Mouse (Mus musculus) macrophage (primary cell): ENCODE measurements around the gene Prkd2. TPM values are rescaled to one million over a fixed set of nuclear protein-coding genes. Genes with fewer than 3 reads are reported as not detected.

ENCODE experiments used
- H3K27ac ChIP-seq: fragments of 350-480 bp; formaldehyde crosslinking; 2 replicates; pipeline ENCODE4 v1.9.0; 2021
- H3K36me3 ChIP-seq: fragments of 350-480 bp; formaldehyde crosslinking; 2 replicates; pipeline ENCODE4 v1.9.0; 2021; ENCODE audit errors: inconsistent target
- H3K4me3 ChIP-seq: fragments of 350-480 bp; formaldehyde crosslinking; 2 replicates; pipeline ENCODE4 v1.9.0; 2021; ENCODE audit errors: inconsistent target
- H3K79me2 ChIP-seq: fragments of 350-480 bp; formaldehyde crosslinking; 2 replicates; pipeline ENCODE4 v1.9.0; 2021; ENCODE audit errors: inconsistent target
- WGBS: methylation state at CpG from one replicate; pipeline ENCODE4 v1.1.7; 2026; ENCODE audit warnings: inconsistent platforms; ENCODE audit not compliant: missing documents; 5-methylcytosine and 5-hydroxymethylcytosine counted together
- polyA plus RNA-seq: library from polyadenylated mRNA; stranded (reverse); fragments of 250-400 nt; gene quantifications from 3 replicates; pipeline ENCODE4 v1.2.4, GENCODE M21; 2018; ENCODE audit warnings: inconsistent platforms

The Prkd2 gene
- polyA plus RNA-seq, 1 experiment from 2014 or later = 4.8 TPM

DNA sequence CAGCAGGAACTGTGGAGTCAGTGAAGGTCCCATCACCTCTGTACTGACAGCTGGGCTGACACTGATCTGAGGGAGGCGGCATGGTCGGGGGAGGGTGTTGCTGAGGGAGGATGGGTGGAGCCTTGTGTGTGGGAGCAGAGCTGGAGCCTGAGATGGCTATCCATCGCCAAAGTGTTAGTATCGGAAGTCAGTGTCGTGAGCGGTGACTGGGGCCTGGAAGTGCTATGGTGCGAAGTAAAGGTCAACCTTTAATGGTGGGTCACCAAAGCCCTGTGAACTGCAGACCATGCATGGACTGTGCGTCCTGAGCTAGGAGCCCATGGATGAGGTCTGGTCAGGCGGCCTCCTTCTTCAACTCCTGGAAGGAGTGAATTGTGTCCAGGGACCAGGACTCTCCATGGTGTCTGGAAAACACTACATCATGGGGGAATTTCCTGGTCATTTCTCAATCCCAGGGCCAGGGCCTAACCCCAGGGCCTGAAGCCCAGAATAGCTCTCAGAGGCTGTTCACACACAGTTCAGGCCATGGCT lies 62.9 kb downstream of the Prkd2 start:
- 86% methylated on average over 9 of the region's 9 CpGs for WGBS
- no peaks in the 10 kb centered on the region for H3K36me3 ChIP-seq
- no peak overlapping the region for H3K4me3 ChIP-seq
- peak overlapping the region; percentile 57 for H3K27ac ChIP-seq
- H3K79me2 ChIP-seq = peaks cover 30% of the 10 kb centered on the region

DNA sequence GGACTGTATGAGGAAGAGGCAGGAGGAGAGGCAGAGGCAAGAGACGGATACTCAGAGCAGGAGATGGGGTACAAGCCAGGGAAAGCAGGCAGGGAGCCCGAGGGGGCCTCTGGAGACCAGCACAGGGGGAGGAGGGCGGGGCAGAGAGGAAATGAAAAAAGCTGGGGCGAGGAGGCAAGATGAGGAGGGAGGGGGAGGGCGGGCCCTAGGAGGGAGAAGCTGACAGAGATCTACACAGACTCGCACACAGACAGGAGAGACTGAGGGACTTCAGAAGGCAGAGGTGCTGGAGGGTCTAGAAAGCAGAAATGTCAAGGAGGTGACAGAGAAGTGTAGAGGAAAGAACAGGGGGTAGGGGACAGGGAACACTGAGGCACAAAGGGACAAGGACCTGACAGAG lies 63.6 kb downstream of the Prkd2 start, which contains the start of gene Ptgir:
Ptgir (plus strand) TSS at position 210 of the 400 bp plus-strand sequence.
- H3K4me3 ChIP-seq = peak within 1 kb of the TSS; percentile 20; the same call in 1 of the 2 replicates
- peaks cover 30% of the 10 kb centered on the region for H3K79me2 ChIP-seq
- WGBS = 10% methylated on average over 5 of the region's 6 CpGs
- H3K36me3 ChIP-seq = no peaks in the 10 kb centered on the region
- H3K27ac ChIP-seq = peak within 1 kb of the TSS; percentile 78

DNA sequence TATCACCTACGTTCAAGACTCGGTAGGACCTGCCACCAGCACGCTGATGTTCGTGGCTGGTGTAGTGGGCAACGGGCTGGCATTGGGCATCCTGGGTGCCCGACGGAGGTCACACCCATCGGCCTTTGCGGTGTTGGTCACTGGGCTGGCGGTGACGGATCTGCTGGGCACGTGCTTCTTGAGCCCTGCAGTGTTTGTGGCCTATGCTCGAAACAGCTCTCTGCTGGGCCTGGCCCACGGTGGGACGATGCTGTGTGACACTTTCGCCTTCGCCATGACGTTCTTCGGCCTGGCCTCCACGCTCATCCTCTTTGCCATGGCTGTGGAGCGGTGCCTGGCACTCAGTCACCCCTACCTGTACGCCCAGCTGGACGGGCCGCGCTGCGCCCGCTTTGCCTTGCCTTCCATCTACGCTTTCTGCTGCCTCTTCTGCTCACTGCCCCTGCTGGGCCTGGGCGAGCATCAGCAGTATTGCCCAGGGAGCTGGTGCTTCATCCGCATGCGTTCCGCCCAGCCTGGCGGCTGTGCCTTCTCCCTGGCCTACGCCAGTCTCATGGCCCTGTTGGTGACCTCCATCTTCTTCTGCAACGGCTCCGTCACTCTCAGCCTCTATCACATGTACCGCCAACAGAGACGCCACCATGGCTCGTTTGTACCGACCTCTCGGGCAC lies 64.3 kb downstream of the Prkd2 start:
- peaks cover 30% of the 10 kb centered on the region for H3K79me2 ChIP-seq

DNA sequence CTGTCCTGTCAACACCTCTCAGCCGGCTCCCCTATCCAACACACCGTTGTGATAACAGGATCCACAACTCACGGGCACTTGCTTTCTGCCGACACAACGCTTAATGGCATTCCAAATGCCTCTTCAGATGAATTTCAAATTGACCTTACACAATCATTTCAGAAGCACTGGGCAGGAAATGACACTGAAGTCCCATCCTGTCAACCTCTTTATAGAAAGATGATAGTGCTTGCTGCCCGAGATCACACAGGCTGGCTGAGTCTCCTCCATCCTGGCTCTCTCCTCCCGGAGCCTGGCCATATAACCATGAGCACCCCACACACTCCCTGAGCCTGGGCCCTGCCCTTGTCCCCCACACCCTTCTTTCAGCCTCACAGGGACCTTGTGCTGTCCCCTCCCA lies 65.1 kb downstream of the Prkd2 start:
- 34% methylated on average over 7 of the region's 7 CpGs for WGBS
- Histone ChIP-seq H3K79me2 (peaks cover 30% of the 10 kb centered on the region), H3K4me3 (peak overlapping the region; percentile 20), H3K36me3 (no peaks in the 10 kb centered on the region), H3K27ac (peak overlapping the region; percentile 78)

More for the DNA sequence above, 64.3 kb downstream of the Prkd2 start:
- 90% methylated on average over 41 of the region's 41 CpGs for WGBS
- Histone ChIP-seq H3K4me3 (peak overlapping the region; percentile 20; the same call in 1 of the 2 replicates), H3K36me3 (no peaks in the 10 kb centered on the region), H3K27ac (peak overlapping the region; percentile 78)

DNA sequence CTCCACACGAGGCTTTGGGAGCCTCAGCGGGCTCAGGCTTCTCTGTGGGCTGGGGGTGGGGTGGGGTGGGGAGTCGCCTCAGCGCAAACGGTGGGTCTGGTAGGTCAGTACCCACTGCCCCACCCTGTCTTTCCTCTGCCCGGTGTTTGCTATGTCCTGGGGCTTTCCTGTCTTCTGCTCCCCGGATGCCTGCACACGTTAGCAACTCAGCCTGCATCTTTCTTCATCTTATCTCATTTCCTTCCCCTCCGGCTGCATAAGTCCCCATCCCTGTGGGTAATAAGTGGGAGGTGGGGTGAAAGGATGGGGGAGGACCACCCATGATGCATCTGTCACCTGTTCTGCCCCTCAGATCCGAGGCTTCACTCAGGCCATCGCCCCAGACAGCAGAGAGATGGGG lies 65.7 kb downstream of the Prkd2 start:
- WGBS = 13% methylated on average over 11 of the region's 11 CpGs
- H3K27ac ChIP-seq = peak overlapping the region; percentile 78
- H3K79me2 ChIP-seq = peaks cover 30% of the 10 kb centered on the region
- no peaks in the 10 kb centered on the region for H3K36me3 ChIP-seq
- H3K4me3 ChIP-seq = peak overlapping the region; percentile 20

DNA sequence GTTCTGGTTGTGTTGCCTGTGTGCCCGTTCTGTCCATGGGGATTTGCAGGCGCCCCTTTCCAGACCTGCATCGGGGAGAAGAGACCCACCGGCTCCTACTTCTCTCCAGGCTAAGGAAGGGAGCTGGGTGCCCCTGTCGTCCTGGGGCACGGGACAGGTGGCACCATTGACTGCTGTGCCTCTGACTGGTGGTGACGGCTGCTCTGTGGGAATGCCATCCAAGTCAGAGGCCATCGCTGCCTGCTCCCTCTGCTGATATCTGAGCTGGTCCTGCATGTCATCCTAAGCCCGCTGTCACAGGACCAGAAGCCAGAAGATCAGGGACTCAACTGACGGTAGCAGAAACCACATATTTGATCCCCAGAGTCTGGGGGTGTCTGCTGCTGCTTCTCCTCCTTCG lies 66.2 kb downstream of the Prkd2 start:
- 54% methylated on average over 11 of the region's 11 CpGs for WGBS
- Histone ChIP-seq H3K79me2 (peaks cover 30% of the 10 kb centered on the region), H3K27ac (peak overlapping the region; percentile 78), H3K36me3 (no peaks in the 10 kb centered on the region), H3K4me3 (peak overlapping the region; percentile 20)

DNA sequence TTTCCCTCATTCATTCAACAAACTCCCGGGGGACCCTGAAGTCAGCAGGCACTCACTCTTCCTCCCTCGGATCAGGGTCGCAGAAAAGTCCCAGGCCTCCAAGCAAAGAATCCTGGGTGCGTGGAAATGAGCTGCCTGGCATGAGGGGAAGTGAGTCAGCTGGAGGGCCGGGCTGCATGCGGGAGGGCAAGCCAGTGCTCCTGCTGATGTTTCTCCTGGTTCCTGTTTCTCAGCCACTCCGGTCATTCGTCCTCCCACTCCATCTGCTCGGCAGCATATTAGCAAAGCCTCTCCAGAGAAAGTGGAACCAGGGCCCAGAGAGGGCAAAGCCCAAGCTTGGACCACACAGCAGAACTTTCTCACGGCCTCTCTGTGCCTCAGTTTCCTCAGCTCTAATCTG lies 67.2 kb downstream of the Prkd2 start:
- under 1% methylated on average over 10 of the region's 10 CpGs for WGBS
- Histone ChIP-seq H3K36me3 (peaks cover 3% of the 10 kb centered on the region; the same call in 1 of the 2 replicates), H3K79me2 (peaks cover 30% of the 10 kb centered on the region), H3K27ac (peak overlapping the region; percentile 78), H3K4me3 (peak overlapping the region; percentile 20)

DNA sequence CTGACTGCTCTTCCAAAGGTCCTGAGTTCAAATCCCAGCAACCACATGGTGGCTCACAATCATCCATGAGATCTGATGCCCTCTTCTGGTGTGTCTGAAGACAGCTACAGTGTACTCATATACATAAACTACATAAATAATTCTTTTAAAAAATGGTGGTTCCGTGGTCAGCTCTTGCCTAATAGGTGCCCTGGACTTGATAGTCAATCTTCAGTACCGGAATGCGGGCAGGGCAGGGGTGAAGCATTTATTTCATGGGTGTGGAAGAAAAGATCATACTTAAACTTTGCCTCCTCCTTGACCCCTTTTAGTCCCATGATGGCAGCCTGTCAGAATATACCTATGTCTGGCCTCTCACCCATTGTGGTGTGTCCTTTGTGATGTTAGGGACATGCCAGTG lies 69.2 kb downstream of the Prkd2 start:
- H3K27ac ChIP-seq = no peak overlapping the region
- WGBS = 64% methylated on average over 3 of the region's 3 CpGs

DNA sequence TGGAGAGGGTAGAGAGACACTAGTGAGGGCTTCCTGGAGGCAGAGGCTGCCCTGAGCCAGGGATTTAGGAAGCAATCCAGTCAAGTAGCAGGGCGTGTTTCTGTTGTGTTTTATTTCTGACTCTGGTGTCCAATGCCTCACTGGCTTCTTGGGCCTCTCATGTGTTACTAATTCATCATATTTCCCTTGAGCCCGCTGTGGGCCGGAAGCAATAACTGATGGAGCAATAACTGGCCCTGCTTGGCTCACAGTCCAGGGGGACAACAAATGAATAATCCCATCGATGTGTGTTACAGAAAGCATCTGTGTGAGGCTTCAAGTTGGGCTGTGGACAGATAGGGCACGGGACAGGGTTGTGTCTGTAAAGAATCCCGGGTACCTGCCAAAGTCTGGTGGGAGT lies 69.7 kb downstream of the Prkd2 start:
- no peak overlapping the region for H3K27ac ChIP-seq

More for the DNA sequence above, 69.2 kb downstream of the Prkd2 start:
- Histone ChIP-seq H3K4me3 (no peak overlapping the region), H3K36me3 (peaks cover 16% of the 10 kb centered on the region), H3K79me2 (peaks cover 24% of the 10 kb centered on the region)

DNA sequence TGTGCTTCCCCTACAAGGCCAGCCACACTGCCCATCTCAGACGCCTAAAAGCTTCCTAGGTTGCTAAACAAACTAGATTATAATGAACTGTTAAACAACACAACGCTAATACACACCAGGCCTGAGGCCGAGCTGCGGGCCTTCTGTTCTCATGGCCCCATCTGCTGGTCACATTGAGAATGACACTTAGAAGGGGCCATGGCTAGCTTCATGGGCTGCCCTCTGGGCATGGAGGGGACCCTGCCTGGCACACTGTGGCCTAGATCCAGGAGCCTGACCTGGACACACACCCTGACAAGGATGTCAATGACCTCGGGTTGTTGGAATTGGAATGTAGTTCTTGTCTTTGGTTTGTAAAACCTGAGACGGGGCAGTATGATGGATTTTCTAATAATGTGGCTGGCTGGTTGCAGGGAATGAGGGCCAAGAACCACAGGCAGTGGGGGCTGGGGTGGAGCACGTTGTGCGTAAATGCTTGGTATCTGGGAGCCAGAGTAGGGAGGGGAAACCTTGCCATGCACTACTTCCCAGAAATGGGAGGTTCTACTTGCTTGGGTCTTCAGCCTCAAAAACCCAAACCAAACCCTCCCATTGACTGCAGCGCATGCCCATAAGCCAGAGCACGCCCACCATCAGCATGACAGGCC lies 71.2 kb downstream of the Prkd2 start:
- WGBS = 42% methylated on average over 10 of the region's 10 CpGs
- no peak overlapping the region for H3K27ac ChIP-seq
- H3K36me3 ChIP-seq = peaks cover 30% of the 10 kb centered on the region
- no peak overlapping the region for H3K4me3 ChIP-seq
- peaks cover 10% of the 10 kb centered on the region for H3K79me2 ChIP-seq

More for the DNA sequence above, 69.7 kb downstream of the Prkd2 start:
- Histone ChIP-seq H3K36me3 (peaks cover 20% of the 10 kb centered on the region), H3K4me3 (no peak overlapping the region), H3K79me2 (peaks cover 19% of the 10 kb centered on the region)
- 66% methylated on average over 6 of the region's 6 CpGs for WGBS

DNA sequence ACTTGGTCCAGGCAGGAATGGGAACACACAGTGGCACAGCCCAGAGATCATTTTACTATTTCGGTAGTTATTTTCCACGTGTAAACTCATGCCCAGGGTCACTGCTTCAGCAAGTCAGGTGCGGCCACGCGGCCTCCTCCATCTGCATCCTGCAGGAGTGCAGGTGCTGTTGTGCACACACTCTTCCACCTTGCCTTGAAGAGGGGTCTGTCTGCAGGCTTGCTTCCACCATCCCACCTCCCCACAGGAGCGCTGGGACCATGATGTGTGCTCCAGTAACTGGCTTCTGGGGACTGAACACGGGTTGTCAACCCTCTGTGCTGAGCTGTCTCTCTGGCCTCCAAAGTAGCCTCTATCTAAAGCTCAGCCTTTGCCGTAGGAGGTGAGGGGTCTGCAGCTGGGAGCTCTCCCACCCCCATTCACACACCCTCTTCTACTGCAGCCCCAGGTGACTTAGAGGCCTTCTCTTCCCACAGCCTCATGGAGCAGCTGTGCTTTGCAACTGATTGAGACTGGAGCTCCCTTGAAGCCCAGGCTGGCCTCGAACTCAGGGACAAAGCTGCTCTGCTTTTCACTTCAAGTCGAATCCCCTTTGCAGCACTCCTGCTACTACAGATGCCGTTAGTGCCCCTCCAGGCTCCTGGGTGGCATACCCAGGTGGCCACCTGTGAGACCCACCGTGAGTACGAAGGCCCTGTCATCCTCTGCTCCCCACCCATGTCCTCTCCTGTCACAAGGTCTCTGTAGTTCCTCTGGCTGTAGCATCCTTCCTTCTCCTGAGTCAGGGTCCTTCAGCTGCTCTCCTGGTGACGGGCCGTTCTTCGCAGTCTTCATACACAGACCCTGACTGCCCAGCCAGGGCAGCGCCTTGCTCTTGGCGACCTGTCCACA lies 72.0 kb downstream of the Prkd2 start:
- H3K4me3 ChIP-seq = no peak overlapping the region
- H3K27ac ChIP-seq = no peak overlapping the region
- H3K79me2 ChIP-seq = peaks cover 14% of the 10 kb centered on the region
- peaks cover 35% of the 10 kb centered on the region for H3K36me3 ChIP-seq
- WGBS = 90% methylated on average over 18 of the region's 18 CpGs

DNA sequence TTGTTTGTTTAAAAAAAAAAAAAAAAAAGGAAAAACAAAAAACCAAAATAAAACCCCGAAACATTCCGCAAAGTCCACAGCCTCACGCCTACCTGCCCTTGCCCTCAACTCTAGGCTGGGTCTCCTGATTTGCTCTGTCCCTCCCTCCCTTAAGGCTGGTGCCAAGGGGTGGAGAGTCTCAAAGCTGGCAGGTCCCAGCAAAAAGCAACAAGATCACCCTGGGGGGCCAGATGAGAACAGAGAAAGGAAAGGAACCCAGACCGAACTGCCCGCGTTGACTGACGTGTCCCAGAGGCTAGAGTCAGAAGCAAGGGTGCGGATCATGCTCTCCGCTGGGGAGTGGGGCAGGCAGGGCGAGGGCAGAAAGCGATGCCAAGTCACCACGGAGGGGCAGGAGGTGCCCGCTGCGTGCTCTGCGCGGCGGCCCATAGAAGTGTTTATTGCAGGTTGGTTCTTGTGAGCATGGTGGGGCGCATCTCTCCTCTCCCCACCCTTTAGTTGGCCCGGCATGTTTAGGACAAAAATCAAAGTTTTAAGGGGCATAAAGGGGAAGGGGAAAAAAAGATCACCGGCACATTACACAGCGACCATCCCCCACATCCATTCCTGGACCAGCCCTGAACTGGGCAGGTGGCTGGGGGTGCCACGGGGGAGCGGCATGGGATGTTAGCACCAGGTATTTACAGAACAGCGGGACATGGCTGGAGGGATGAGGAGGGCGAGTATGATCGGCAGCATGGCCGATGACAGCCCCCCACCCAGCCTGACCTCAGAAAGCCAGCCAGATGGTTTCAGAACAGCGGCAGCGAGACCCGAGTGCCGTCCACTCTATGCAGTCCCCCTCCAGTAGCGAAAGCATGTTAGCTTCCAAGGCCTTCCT lies 73.0 kb downstream of the Prkd2 start:
- H3K27ac ChIP-seq = no peak overlapping the region
- H3K4me3 ChIP-seq = no peak overlapping the region
- WGBS = 95% methylated on average over 32 of the region's 32 CpGs
- H3K36me3 ChIP-seq = peaks cover 40% of the 10 kb centered on the region
- H3K79me2 ChIP-seq = peaks cover 24% of the 10 kb centered on the region

DNA sequence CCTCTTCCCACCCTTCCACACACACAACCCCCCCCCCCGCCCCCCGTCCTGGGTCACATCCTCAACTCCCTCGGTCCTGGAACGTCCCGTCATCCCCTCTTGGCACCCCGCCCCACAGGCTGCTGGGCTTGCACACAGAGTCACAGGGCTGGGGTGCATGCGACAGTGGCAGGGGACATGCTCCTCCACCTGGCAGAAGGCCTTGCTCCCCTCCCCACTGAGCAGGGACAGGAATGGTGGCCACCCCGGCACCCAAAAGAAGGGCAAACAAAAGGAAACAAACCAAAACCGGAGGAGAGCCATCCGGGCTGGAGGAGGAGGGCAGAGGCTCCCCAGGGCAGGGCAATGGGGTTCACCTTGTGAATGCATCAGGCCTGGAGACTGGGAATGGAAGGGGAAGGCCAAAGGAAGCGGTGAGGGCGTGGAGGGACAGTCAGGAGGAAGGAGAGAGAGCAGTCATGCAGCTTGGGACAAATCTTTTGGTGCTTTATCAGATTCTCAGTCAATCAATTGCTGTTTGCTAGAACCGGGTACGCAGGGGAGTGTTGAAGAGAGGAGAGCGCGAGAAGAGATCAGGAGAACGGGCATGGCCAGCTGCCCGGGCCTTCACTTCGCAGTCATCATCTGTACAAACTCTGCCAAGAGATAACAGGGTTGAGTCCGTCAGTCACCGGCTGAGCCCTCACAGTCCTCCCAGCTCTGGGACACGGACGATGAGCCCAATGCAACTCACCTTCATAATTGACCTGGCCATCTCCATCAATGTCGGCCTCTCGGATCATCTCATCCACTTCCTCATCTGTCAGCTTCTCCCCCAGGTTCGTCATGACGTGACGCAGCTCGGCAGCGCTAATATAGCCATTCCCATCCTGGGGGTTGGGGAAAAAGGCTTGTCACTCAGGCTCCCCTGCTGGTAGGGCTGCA lies 73.9 kb downstream of the Prkd2 start:
- Histone ChIP-seq H3K4me3 (no peak overlapping the region), H3K27ac (no peak overlapping the region), H3K36me3 (peaks cover 40% of the 10 kb centered on the region), H3K79me2 (peaks cover 33% of the 10 kb centered on the region)
- 89% methylated on average over 28 of the region's 30 CpGs for WGBS
